Mouse (Mus musculus): Measurements from ENCODE around the gene P2rx6.
"Not testable (repeated sequence)": the region's sequence is repeated elsewhere in the genome, so short reads cannot be mapped to it uniquely, and the experiment has no call there.

Gene P2rx6

DNA sequence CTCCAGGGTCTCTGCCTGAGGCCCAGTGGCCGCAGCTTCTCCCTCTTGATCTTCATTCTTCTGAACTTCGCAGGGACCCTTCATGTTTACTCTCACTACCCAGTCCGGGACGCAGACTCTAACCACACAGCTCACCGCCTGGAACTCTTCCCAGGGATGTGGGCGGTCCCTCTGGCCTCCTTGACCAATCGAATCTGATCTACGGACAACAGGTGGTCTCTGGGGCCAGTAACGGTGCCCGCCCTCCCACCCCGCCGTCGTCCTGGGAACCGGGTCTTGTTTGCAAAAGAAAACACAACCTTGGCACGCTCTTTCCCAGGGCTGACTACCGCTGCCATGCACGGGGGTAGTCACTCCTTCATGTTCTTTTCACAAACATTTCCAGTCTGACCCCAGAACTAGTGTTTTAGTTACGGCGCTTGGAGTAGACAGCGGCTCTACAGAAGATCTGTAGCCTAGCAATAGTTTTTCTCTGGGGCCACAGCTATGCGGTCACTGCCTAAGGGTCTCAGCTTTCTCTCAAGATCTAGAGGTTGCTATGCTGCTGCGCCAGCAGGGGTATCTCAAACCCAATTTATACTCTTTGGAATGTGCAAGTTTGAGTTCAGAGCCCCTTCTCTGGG, 446 bp upstream of the P2rx6 start, which contains the start of gene Lrrc74b:
Gene Lrrc74b (minus strand): TSS at position 120 of the 623 bp plus-strand sequence.
- no peak for DNase-seq (ENCODE audit: low spot score in 2 of 2)

GRCm38 (mm10) chr16:17563580-17563979, 1.9 kb downstream of the P2rx6 start:
- DNase-seq (ENCODE audit: low spot score in 2 of 2) = no peak

- no peak for DNase-seq (ENCODE audit: low spot score in 2 of 2)
These were observed 2.5 kb downstream of the P2rx6 start for GRCm38 (mm10) chr16:17564221-17564620.

DNA sequence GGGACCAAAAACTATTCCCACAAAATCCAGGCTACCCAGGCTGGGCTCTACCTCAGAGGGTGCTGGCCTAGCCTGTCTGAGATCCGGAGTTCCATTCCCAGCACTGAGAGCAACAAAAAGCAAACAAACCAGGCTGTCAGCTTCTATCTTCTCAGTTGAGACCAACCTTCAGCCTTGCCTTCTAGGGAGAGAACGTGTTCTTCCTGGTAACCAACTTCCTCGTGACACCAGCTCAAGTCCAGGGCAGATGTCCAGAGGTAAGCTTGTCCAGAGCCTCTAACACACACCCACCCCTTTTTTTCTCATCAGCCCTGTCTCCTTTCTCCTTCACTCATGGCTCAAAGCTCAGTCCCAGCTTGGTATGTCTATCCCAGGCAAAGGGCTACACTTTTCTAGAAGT, 3.1 kb downstream of the P2rx6 start:
- DNase-seq (ENCODE audit: low spot score in 2 of 2) = no peak

DNA sequence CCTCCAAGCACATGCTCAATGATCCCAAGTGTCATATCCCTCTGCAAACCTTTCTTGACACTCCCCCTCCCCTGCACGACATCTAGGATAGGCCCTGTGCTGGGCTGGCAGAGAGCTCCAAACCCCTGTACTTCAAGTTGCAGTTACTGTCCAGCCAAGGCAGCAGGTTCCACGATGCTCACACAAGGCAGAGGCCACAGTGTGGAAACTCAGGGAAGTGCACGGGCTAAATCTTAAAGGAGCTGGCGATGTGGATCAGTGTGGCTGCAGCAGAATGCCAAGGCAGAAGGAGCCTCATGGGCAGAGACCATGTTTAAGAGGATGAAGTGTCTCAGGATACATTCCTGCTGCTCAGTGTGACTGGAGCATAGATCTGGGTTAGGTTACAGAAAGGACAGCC, 4.5 kb downstream of the P2rx6 start:
- DNase-seq (ENCODE audit: low spot score in 2 of 2) = no peak

GRCm38 (mm10) chr16:17575870-17576824, 14.5 kb downstream of the P2rx6 start:
- peak; percentile 80 to 81 for DNase-seq (ENCODE audit: low spot score in 2 of 2)

DNA sequence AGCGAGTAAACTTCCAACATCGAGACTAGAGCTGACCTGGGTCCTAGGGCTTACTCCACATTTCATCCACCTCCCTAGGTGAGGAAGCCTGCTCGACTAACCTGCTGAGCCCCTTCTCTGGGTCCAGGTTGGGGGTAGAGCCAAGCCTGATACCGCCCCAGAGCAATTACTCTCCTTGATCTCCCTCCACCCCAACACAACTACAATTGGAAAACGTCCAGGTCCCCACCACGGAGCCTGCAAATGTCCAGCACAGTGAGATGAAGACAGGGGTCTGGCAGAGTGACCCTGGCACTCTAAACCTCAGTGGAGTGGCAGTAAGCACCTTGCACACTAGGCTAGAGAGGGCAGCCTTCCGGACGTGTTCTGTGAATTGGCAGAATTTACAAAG, 15.1 kb downstream of the P2rx6 start:
- no peak for DNase-seq (ENCODE audit: low spot score in 2 of 2)

- DNase-seq (ENCODE audit: low spot score in 2 of 2) = no peak
These were observed 21.4 kb downstream of the P2rx6 start, which contains the start of gene Slc7a4 for GRCm38 (mm10) chr16:17583064-17583463. Slc7a4 (minus strand) TSS chr16:17583214.

- no peak for DNase-seq (ENCODE audit: low spot score in 2 of 2)
These were observed 22.9 kb downstream of the P2rx6 start for GRCm38 (mm10) chr16:17584555-17584954.

- DNase-seq (ENCODE audit: low spot score in 2 of 2) = no peak
These were observed 29.0 kb downstream of the P2rx6 start for GRCm38 (mm10) chr16:17590731-17591130.

DNA sequence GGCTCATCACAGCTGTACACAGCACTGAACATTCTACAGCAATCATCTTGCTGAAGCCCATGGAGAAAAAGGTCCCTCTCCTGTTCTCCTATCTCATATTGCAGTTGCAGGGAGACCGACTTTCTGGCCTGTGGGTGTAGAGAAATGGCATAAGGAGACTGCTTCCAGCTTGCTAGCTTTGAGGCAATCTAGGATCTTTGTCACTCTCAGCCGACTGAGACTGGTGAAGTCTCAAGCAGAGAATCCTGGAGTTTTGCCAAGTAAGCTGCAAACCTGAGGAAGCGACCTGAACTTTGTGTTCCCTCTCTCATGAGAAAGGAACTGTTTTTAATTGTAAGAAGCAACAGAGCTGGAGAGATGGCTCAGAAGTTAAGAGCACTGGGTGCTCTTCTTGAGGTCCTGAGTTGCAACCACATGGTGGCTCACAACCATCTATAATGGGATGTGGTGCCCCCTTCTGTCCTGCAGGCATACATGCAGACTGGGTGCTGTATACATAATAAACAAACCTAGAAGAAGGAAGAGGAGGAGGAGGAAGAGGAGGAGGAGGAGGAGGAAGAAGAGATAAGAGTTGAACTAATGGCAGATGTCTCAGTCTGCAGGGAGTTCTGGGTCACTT, 39.4 kb downstream of the P2rx6 start:
- no peak for DNase-seq (ENCODE audit: low spot score in 2 of 2)

- DNase-seq (ENCODE audit: low spot score in 2 of 2) = no peak
These were observed 43.3 kb downstream of the P2rx6 start for GRCm38 (mm10) chr16:17604941-17605340.

DNA sequence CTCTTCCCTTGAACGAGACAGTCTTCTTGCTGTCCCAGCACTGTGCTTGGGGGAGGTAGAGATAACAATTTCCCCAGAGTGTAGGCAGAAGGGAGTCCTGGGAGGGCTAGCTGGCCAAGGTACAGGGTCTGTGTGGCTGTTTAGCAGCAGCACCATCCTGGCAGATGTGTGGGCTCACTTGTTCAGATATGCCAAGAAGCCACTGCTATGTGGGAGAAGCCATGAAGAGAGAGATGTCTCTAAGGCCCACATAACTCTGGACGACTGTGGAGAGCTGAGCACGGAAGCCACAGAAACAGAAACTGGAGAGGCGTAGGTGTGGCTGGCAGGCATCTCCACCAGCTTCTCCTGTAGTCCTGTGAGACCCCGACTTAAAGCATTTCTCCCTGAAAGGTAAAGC, 44.0 kb downstream of the P2rx6 start:
- DNase-seq (ENCODE audit: low spot score in 2 of 2) = peak in 1 of 2 experiments; percentile 36

GRCm38 (mm10) chr16:17611383-17611782, 49.7 kb downstream of the P2rx6 start:
- DNase-seq (ENCODE audit: low spot score in 2 of 2) = peak in 1 of 2 experiments; percentile 34

DNA sequence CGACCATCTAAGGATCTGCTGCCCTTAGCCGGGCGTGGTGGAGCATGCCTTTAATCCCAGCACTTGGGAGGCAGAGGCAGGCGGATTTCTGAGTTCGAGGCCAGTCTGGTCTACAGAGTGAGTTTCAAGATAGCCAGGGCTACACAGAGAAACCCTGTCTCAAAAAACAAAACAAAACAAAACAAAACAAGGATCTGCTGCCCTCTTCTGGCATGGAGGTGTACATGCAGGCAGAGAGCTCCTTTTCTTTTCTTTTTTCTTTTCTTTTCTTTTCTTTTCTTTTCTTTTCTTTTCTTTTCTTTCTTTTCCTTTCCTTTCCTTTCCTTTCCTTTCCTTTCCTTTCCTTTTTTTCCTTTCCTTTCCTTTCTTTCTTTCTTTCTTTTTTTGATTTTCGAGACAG, 53.1 kb downstream of the P2rx6 start:
- DNase-seq (ENCODE audit: low spot score in 2 of 2) = not testable (repeated sequence)

GRCm38 (mm10) chr16:17616212-17616611, 54.5 kb downstream of the P2rx6 start:
- DNase-seq (ENCODE audit: low spot score in 2 of 2) = no peak

DNA sequence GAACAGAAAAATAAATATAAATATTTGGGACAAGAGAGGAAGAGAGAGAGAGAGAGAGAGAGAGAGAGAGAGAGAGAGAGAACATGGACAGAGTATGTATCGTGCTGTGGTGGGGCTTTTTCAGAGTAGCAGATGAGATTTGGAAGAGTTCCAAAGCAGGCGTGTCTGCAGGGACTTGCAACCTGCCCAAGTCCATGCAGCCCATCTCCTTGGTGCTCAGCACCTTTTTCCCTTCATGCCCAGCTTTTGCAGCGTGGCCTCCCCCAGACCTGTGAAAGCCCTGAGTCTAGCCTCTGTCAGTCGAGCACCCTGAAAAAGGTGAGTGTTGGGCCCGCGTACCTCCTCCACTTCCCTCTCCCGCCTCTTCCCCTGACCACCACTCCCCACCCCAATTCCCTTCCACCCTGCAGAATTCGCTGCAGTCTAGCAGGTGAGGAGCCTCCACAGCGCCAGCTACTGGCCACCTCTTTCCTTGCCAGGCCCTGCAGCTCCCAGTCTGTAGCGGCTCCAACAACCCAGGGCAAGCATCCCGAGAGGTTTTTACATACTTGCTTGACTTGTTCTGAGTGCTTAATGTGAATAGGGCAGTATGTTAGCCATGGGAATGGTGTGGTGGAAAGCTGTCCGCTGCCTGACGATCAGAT, 56.4 kb downstream of the P2rx6 start:
- no peak for DNase-seq (ENCODE audit: low spot score in 2 of 2)

- DNase-seq (ENCODE audit: low spot score in 2 of 2) = peak; percentile 71 to 82
These were observed 57.8 kb downstream of the P2rx6 start, which contains the start of gene Smpd4 for GRCm38 (mm10) chr16:17619198-17620105. Smpd4 (plus strand) TSS chr16:17619354.

DNA sequence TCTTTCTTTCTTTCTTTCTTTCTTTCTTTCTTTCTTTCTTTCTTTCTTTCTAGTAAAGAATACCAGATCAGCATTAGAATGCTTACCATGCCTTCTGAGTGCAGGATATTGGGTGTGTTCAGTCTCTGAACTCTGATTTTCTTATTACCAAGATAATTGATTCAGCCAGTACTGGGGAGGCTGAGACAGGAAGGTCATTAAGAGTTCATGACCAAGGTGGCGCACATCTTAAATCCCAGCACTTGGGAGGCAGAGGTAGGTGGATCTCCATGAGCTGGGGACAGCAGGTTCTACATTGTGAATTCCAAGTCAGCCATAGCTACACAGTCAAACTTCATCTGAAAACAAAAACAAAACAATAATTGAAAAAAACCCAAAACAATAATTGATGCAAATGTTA, 60.3 kb downstream of the P2rx6 start:
- DNase-seq (ENCODE audit: low spot score in 2 of 2) = no peak

- DNase-seq (ENCODE audit: low spot score in 2 of 2) = no peak
These were observed 64.0 kb downstream of the P2rx6 start for GRCm38 (mm10) chr16:17625488-17626268.

All from right cerebral cortex, postnatal 36 days (tissue).